Mouse (Mus musculus): ENCODE results near the gene Ndufab1. TPM values are rescaled to one million over a fixed set of nuclear protein-coding genes. Genes with fewer than 3 reads are reported as not detected.

Ndufab1 gene
- 668 and 708 TPM in 2 replicates for polyA plus RNA-seq (2015; fragmentation: Nextera tagmentation; extraction: Ambion mirVana)

- WGBS, result under 1% methylated on average over 32 of the region's 43 CpGs
- Histone ChIP-seq H3K9me3 (no peaks in the 10 kb centered on the region), H3K4me1 (replicated peaks) (peaks cover 26% of the 10 kb centered on the region), H3K9ac (peak within 1 kb of the TSS; percentile 87), H3K4me3 (peak within 1 kb of the TSS; percentile 75), H3K36me3 (peaks cover 10% of the 10 kb centered on the region), H3K27me3 (no peaks in the 10 kb centered on the region), H3K4me2 (peak within 1 kb of the TSS; percentile 85), H3K27ac (replicated peaks) (peak within 1 kb of the TSS; percentile 81)
- ATAC-seq (ENCODE audit: low FRiP score, low read depth), result peak; percentile 98
Measured at GRCm38 (mm10) chr7:122101747-122102244, at the start of gene Ndufab1. Gene Ndufab1, minus strand, starts transcription at chr7:122101886.

- no peak for ATAC-seq (ENCODE audit: low FRiP score, low read depth)
- no peaks in the 10 kb centered on the region for H3K4me1 ChIP-seq (replicated peaks)
- H3K4me2 ChIP-seq, result no peak overlapping the region
- no peaks in the 10 kb centered on the region for H3K9me3 ChIP-seq
- H3K4me3 ChIP-seq, result no peak overlapping the region
- H3K27me3 ChIP-seq, result no peaks in the 10 kb centered on the region
- H3K27ac ChIP-seq (replicated peaks), result no peak overlapping the region
- H3K9ac ChIP-seq, result no peak overlapping the region
- peaks cover 92% of the 10 kb centered on the region for H3K36me3 ChIP-seq
Measured at GRCm38 (mm10) chr7:122140991-122141390, 39.3 kb upstream of the Ndufab1 start.

- Histone ChIP-seq H3K27ac (replicated peaks) (no peak overlapping the region), H3K4me2 (no peak overlapping the region), H3K9me3 (no peaks in the 10 kb centered on the region), H3K27me3 (no peaks in the 10 kb centered on the region), H3K4me3 (no peak overlapping the region), H3K9ac (no peak overlapping the region), H3K36me3 (peaks cover 75% of the 10 kb centered on the region), H3K4me1 (replicated peaks) (peaks cover 8% of the 10 kb centered on the region)
- ATAC-seq (ENCODE audit: low FRiP score, low read depth), result no peak
- 96% methylated on average over 5 of the region's 5 CpGs for WGBS
Measured at GRCm38 (mm10) chr7:122138190-122138589, 36.5 kb upstream of the Ndufab1 start.

GRCm38 (mm10) chr7:122137071-122137470, 35.4 kb upstream of the Ndufab1 start:
- H3K9me3 ChIP-seq, result no peaks in the 10 kb centered on the region
- ATAC-seq (ENCODE audit: low FRiP score, low read depth), result no peak
- H3K4me2 ChIP-seq, result no peak overlapping the region
- no peaks in the 10 kb centered on the region for H3K27me3 ChIP-seq
- peaks cover 66% of the 10 kb centered on the region for H3K36me3 ChIP-seq
- H3K4me1 ChIP-seq (replicated peaks), result peaks cover 13% of the 10 kb centered on the region
- H3K9ac ChIP-seq, result no peak overlapping the region
- H3K27ac ChIP-seq (replicated peaks), result no peak overlapping the region
- H3K4me3 ChIP-seq, result no peak overlapping the region

- H3K9ac ChIP-seq, result no peak overlapping the region
- H3K27me3 ChIP-seq, result no peaks in the 10 kb centered on the region
- WGBS, result 73% methylated on average over 10 of the region's 10 CpGs
- H3K36me3 ChIP-seq, result peaks cover 46% of the 10 kb centered on the region
- H3K4me3 ChIP-seq, result no peak overlapping the region
- H3K9me3 ChIP-seq, result no peaks in the 10 kb centered on the region
- ATAC-seq (ENCODE audit: low FRiP score, low read depth), result no peak
- peaks cover 13% of the 10 kb centered on the region for H3K4me1 ChIP-seq (replicated peaks)
- no peak overlapping the region for H3K27ac ChIP-seq (replicated peaks)
- no peak overlapping the region for H3K4me2 ChIP-seq
Measured at GRCm38 (mm10) chr7:122135070-122135469, 33.4 kb upstream of the Ndufab1 start.

GRCm38 (mm10) chr7:122133338-122133625, 31.6 kb upstream of the Ndufab1 start:
- Histone ChIP-seq H3K4me1 (replicated peaks) (peaks cover 13% of the 10 kb centered on the region), H3K9me3 (no peaks in the 10 kb centered on the region), H3K4me3 (peak overlapping the region; percentile 91), H3K9ac (peak overlapping the region; percentile 84), H3K4me2 (peak overlapping the region; percentile 91), H3K27ac (replicated peaks) (peak overlapping the region; percentile 81), H3K36me3 (peaks cover 29% of the 10 kb centered on the region), H3K27me3 (no peaks in the 10 kb centered on the region)
- 22% methylated on average over 8 of the region's 8 CpGs for WGBS
- ATAC-seq (ENCODE audit: low FRiP score, low read depth), result no peak

- Histone ChIP-seq H3K27me3 (no peaks in the 10 kb centered on the region), H3K9me3 (no peaks in the 10 kb centered on the region), H3K4me3 (peak within 1 kb of the TSS; percentile 91), H3K9ac (peak within 1 kb of the TSS; percentile 84), H3K4me1 (replicated peaks) (peaks cover 13% of the 10 kb centered on the region), H3K4me2 (peak within 1 kb of the TSS; percentile 91), H3K36me3 (peaks cover 24% of the 10 kb centered on the region), H3K27ac (replicated peaks) (peak within 1 kb of the TSS; percentile 81)
- WGBS, result under 1% methylated on average over 54 of the region's 54 CpGs
- ATAC-seq (ENCODE audit: low FRiP score, low read depth), result peak; percentile 97
Measured at GRCm38 (mm10) chr7:122132497-122133337, 31.0 kb upstream of the Ndufab1 start, which contains the start of the genes Palb2 and Dctn5. Gene Palb2, minus strand, starts transcription at chr7:122132985. Gene Dctn5, plus strand, starts transcription at chr7:122133041.

- H3K9ac ChIP-seq, result no peak overlapping the region
Measured at GRCm38 (mm10) chr7:122131834-122132233, 30.1 kb upstream of the Ndufab1 start.

GRCm38 (mm10) chr7:122126946-122127345, 25.3 kb upstream of the Ndufab1 start:
- H3K36me3 ChIP-seq, result peaks cover 2% of the 10 kb centered on the region; the same call in 1 of the 2 replicates
- H3K4me1 ChIP-seq (replicated peaks), result no peaks in the 10 kb centered on the region
- H3K9me3 ChIP-seq, result no peaks in the 10 kb centered on the region
- no peak overlapping the region for H3K4me3 ChIP-seq
- H3K27ac ChIP-seq (replicated peaks), result no peak overlapping the region
- H3K4me2 ChIP-seq, result no peak overlapping the region
- H3K9ac ChIP-seq, result no peak overlapping the region
- ATAC-seq (ENCODE audit: low FRiP score, low read depth), result no peak
- no peaks in the 10 kb centered on the region for H3K27me3 ChIP-seq
- WGBS, result 95% methylated on average over 11 of the region's 11 CpGs

More at GRCm38 (mm10) chr7:122131834-122132233, 30.1 kb upstream of the Ndufab1 start:
- ATAC-seq (ENCODE audit: low FRiP score, low read depth), result no peak
- H3K9me3 ChIP-seq, result no peaks in the 10 kb centered on the region
- no peaks in the 10 kb centered on the region for H3K27me3 ChIP-seq
- H3K36me3 ChIP-seq, result peaks cover 19% of the 10 kb centered on the region
- H3K4me2 ChIP-seq, result peak overlapping the region; percentile 91
- H3K4me3 ChIP-seq, result peak overlapping the region; percentile 91
- H3K4me1 ChIP-seq (replicated peaks), result peaks cover 13% of the 10 kb centered on the region
- no peak overlapping the region for H3K27ac ChIP-seq (replicated peaks)

- no peaks in the 10 kb centered on the region for H3K27me3 ChIP-seq
- H3K9ac ChIP-seq, result no peak overlapping the region
- no peak overlapping the region for H3K27ac ChIP-seq (replicated peaks)
- H3K4me2 ChIP-seq, result no peak overlapping the region
- no peak for ATAC-seq (ENCODE audit: low FRiP score, low read depth)
- no peaks in the 10 kb centered on the region for H3K4me1 ChIP-seq (replicated peaks)
- H3K36me3 ChIP-seq, result peaks cover 2% of the 10 kb centered on the region; the same call in 1 of the 2 replicates
- no peak overlapping the region for H3K4me3 ChIP-seq
- 80% methylated on average over 8 of the region's 8 CpGs for WGBS
- no peaks in the 10 kb centered on the region for H3K9me3 ChIP-seq
Measured at GRCm38 (mm10) chr7:122125636-122126035, 23.9 kb upstream of the Ndufab1 start.

- no peaks in the 10 kb centered on the region for H3K27me3 ChIP-seq
- H3K9me3 ChIP-seq, result no peaks in the 10 kb centered on the region
- no peak overlapping the region for H3K27ac ChIP-seq (replicated peaks)
- 91% methylated on average over 4 of the region's 4 CpGs for WGBS
- peaks cover 2% of the 10 kb centered on the region; the same call in 1 of the 2 replicates for H3K36me3 ChIP-seq
- H3K4me3 ChIP-seq, result no peak overlapping the region
- ATAC-seq (ENCODE audit: low FRiP score, low read depth), result no peak
- H3K4me1 ChIP-seq (replicated peaks), result no peaks in the 10 kb centered on the region
- no peak overlapping the region for H3K4me2 ChIP-seq
- no peak overlapping the region for H3K9ac ChIP-seq
Measured at GRCm38 (mm10) chr7:122123518-122123917, 21.8 kb upstream of the Ndufab1 start.

- ATAC-seq (ENCODE audit: low FRiP score, low read depth), result no peak
- peaks cover 8% of the 10 kb centered on the region; the same call in 1 of the 2 replicates for H3K36me3 ChIP-seq
- no peak overlapping the region for H3K27ac ChIP-seq (replicated peaks)
- H3K9ac ChIP-seq, result no peak overlapping the region
- WGBS, result 95% methylated on average over 6 of the region's 6 CpGs
- H3K4me3 ChIP-seq, result no peak overlapping the region
- no peaks in the 10 kb centered on the region for H3K4me1 ChIP-seq (replicated peaks)
- no peaks in the 10 kb centered on the region for H3K27me3 ChIP-seq
- H3K4me2 ChIP-seq, result no peak overlapping the region
- H3K9me3 ChIP-seq, result no peaks in the 10 kb centered on the region
Measured at GRCm38 (mm10) chr7:122108206-122108605, 6.5 kb upstream of the Ndufab1 start.
